Mouse (Mus musculus): Measurements from ENCODE around the gene Ank2. TPM values are rescaled to one million over a fixed set of nuclear protein-coding genes. Genes with fewer than 3 reads are reported as not detected.
A peak's percentile ranks its signal among the peaks of the same experiment; 100 is the strongest.
"Not testable (repeated sequence)": the region's sequence is repeated elsewhere in the genome, so short reads cannot be mapped to it uniquely, and the experiment has no call there.

The Ank2 gene
- total RNA-seq, 2 experiments from 2014 or later = 847 to 969 TPM

DNA sequence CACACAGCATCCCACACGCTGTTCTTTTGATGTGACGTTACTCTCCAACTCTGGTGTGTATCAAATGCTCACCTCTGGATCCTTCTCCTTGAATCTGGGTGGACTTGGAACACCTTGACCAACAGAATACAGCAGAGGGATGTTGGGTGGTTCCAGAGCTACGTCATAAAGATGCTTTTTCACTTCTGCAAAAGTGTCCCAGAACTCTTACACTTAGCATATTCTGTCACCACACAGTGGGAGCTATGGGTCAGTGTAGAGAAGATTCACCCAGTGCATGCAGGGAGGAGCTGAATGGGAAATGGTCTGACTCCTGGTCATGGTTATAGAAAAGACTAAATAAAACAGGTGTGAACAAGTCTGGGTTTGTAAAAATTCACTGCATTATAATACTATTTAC, 6.5 kb downstream of the Ank2 start:
- DNase-seq (ENCODE audit: low spot score in 2 of 2) = no peak
- intact Hi-C loops (cut with DNase I) = no loop called here

DNA sequence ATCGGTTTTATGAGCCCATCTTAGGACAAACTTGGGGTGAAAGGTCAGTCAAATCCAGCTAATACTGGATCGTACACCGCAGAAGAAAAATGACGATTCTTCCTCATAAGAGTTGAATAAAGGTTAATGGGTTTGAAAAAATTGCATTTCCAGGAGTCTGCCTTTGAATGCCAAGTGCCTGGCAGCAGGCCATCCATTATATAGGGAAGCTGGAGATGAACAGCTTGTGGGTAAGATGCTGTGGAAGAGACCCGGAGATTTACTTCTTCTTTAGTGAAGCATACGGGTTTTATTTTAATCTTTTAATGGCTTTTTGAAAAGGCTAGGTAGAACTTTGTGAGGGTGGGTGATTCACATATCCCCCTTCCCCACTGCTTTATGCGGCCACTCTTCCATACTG, 11.8 kb downstream of the Ank2 start:
- DNase-seq (ENCODE audit: low spot score in 2 of 2) = no peak
- intact Hi-C loops (cut with DNase I) = no loop called here

- intact Hi-C loops (cut with DNase I) = no loop called here
- peak; percentile 33 to 38 for DNase-seq (ENCODE audit: low spot score in 2 of 2)
Observed at GRCm38 (mm10) chr3:127485174-127485573, 14.0 kb downstream of the Ank2 start.

GRCm38 (mm10) chr3:127481658-127482057, 17.5 kb downstream of the Ank2 start:
- intact Hi-C loops (cut with DNase I) = no loop called here

GRCm38 (mm10) chr3:127480369-127480768, 18.8 kb downstream of the Ank2 start:
- DNase-seq (ENCODE audit: low spot score in 2 of 2); intact Hi-C loops (cut with DNase I): not testable (repeated sequence)

More at GRCm38 (mm10) chr3:127481658-127482057, 17.5 kb downstream of the Ank2 start:
- no peak for DNase-seq (ENCODE audit: low spot score in 2 of 2)

DNA sequence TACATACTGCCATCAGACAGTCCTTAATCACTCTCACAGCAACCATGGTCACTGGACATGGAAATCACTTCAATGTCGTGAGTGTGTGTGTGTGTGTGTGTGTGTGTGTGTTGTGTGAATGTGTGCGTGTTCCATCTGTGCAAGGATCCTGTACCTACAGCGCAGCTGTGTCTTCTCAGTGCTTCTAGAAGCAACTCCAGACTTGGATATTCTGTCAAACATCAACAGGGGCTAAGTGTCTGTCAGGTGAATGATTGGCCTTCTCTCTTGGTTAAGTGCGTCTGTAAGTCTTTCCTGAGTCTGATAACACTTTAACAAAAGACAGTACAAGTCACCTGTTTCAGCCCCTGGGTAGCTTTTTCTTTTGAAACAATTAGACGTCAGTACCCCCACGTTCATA, 25.0 kb downstream of the Ank2 start:
- intact Hi-C loops (cut with DNase I) = no loop called here
- no peak for DNase-seq (ENCODE audit: low spot score in 2 of 2)

DNA sequence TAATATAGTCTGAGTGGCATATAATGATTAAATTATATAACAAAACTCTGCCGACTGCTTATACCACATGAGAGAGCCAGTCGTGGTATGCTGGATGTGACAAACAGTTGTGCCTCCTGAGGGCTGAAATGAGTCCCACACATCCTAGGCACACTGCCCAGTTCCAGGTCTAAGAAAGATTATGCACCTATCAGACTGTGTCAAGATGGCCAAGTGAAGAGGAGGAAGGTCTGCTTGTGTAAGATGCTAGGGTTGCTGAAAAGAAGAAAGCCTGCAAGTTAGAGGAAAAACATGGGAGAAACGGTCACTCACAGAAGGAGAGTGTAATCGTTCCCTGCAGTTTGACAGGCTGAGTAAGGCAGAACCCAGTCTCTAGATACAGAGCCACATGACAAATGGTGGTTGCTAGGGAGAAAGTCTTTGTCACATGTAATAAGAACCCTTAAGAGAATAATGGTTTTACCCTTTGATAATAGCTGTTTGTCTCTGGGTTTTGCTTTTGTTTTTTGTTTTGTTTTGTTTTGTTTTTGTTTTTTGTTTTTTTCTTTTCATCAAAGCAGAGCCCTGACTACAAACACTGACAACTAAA, 29.9 kb downstream of the Ank2 start:
- intact Hi-C loops (cut with DNase I) = no loop called here
- no peak for DNase-seq (ENCODE audit: low spot score in 2 of 2)

- intact Hi-C loops (cut with DNase I) = no loop called here
- DNase-seq (ENCODE audit: low spot score in 2 of 2) = no peak
Observed at GRCm38 (mm10) chr3:127468569-127468968, 30.6 kb downstream of the Ank2 start.

- intact Hi-C loops (cut with DNase I) = no loop called here
- no peak for DNase-seq (ENCODE audit: low spot score in 2 of 2)
Observed at GRCm38 (mm10) chr3:127463816-127464480, 35.2 kb downstream of the Ank2 start.

DNA sequence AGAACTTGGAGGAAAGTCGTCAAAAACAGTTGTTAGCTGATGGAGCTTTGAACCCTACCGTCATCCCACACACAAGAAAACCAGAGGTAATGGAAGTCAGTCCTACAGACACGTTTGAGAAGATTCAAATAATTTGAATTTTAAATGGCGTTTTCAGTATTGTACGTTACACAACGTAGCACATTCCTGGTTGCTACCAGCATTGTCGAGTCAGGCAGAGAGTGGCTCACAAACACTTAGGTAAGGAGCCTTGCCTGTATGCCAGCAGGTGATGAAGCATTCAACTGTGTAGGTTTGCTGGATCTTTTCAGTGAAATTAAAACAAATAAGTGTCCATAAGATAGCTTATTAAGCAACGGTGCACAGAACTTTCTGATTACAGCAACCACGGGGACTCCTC, 36.0 kb downstream of the Ank2 start:
- intact Hi-C loops (cut with DNase I) = no loop called here
- no peak for DNase-seq (ENCODE audit: low spot score in 2 of 2)

DNA sequence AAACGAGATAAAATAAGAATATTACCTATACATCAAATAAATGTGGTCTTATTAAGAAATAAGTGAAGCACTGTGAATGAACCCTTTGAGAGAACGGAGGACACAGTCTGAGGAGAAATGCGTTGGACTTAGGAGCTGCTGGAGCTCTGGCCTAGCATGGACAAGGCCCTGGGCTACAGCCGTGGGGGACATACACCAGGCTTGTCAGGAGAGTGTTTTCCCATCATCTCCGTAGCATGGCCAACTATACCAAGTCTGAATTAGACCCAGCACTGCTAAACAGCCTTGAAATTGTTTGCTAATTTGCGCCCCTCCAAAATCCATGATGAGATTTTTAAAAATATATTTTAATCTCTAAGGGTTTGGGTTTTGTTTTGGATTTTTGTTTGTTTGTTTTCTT, 36.7 kb downstream of the Ank2 start:
- intact Hi-C loops (cut with DNase I) = no loop called here
- no peak for DNase-seq (ENCODE audit: low spot score in 2 of 2)

DNA sequence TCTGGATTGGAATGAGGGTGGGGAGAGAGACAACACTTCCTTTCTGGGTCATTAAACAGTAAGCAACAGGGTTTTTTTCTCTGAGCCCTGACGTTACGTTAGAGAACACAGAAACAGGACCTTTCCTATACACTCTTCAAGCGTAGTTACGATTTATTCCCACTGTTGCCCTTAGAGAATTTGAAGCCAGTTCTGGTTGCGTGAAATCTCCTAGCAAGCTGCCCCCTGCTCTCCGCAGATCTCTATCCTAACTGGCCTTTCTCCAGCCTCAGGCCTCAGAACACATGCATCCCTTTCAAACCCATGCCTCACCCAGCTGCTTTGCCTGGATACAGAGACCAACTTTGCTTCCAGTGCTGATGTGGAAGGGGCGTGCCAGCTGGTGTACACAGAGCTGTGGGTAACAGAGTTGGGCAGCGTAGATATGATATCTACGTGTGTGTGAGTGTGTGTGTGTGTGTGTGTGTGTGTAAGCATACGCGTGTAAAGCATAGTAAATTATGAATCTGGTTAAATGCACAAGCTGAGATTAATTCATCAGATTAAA, 38.2 kb downstream of the Ank2 start:
- intact Hi-C loops (cut with DNase I) = no loop called here
- DNase-seq (ENCODE audit: low spot score in 2 of 2) = no peak

DNA sequence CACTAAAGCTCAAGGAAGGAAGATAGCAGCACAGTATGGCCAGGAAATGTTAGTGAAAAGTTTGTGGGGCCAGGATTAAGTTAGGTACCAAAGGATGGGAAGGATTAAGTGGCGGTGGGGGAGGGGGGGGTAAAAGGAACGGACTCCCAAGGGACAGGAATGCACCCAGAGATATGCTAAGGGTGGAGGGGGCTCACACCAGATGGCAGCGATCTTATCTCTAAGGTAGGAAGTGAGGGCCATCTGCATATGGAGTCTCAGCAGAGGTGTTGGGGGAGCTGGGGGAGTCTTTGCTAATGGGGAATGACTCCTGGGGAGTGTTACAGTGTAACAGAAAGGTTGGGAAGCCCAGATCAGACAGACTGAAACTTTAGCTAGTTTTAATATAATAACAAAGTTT, 39.3 kb downstream of the Ank2 start:
- no peak for DNase-seq (ENCODE audit: low spot score in 2 of 2)
- intact Hi-C loops (cut with DNase I) = loop anchor here (10.0 kb wide), 1 partner anchor 305 kb away; no protein-coding TSS in a partner anchor

DNA sequence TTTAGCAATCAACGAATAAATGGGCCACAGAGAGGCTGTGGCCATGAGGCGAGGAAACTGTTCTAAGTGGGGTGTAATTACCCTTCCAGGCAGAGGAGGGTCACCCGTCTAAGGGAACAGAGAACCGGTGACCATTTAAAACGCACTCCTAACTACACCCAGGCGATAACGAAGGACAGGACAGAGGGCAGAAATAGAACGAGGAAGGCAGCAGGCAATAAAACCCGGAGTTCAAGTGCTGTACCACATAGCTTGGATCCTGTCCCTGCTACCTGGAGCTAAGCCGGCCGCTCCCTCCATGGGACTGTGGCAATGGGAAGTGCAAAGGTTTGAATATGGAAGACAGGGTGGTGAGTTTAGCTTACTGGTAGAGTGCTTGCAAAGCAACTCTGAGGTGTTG, 40.2 kb downstream of the Ank2 start:
- DNase-seq (ENCODE audit: low spot score in 2 of 2) = no peak
- intact Hi-C loops (cut with DNase I) = loop anchor here (10.0 kb wide), 1 partner anchor 306 kb away; no protein-coding TSS in a partner anchor

DNA sequence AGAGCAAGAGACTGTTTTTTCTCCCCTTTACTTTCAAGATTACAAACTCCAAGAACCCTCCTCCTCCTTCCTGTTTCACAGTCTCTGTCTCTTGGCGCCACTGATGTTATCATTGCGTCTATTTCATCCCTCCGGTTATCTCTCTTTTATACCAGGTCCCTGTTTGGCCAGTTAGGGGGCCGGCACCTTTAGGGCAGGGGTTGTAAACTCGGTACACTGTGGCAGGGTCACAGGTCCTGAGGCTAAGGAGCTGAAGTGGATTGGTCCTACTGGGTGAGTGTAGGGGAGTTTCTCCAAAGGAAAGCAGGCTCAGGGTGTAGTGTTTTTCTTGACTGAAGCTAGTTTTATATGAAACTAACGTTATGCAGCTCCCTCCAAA, 40.7 kb downstream of the Ank2 start:
- intact Hi-C loops (cut with DNase I) = loop anchor here (10.0 kb wide), 1 partner anchor 306 kb away; no protein-coding TSS in a partner anchor
- no peak for DNase-seq (ENCODE audit: low spot score in 2 of 2)

- intact Hi-C loops (cut with DNase I) = loop anchor here (10.0 kb wide), 1 partner anchor 307 kb away; no protein-coding TSS in a partner anchor
- DNase-seq (ENCODE audit: low spot score in 2 of 2) = no peak
Observed at GRCm38 (mm10) chr3:127457761-127458419, 41.3 kb downstream of the Ank2 start.

GRCm38 (mm10) chr3:127453738-127454137, 45.4 kb downstream of the Ank2 start:
- intact Hi-C loops (cut with DNase I) = loop anchor here (5.0 to 10.0 kb wide), 2 partner anchors 99 to 311 kb away; partner anchors contain the start of genes Larp7 and Zgrf1
- no peak for DNase-seq (ENCODE audit: low spot score in 2 of 2)

- intact Hi-C loops (cut with DNase I) = loop anchor here (5.0 to 10.0 kb wide), 2 partner anchors 99 to 312 kb away; partner anchors contain the start of genes Larp7 and Zgrf1
- DNase-seq (ENCODE audit: low spot score in 2 of 2) = no peak
Observed at GRCm38 (mm10) chr3:127453254-127453653, 45.9 kb downstream of the Ank2 start.

DNA sequence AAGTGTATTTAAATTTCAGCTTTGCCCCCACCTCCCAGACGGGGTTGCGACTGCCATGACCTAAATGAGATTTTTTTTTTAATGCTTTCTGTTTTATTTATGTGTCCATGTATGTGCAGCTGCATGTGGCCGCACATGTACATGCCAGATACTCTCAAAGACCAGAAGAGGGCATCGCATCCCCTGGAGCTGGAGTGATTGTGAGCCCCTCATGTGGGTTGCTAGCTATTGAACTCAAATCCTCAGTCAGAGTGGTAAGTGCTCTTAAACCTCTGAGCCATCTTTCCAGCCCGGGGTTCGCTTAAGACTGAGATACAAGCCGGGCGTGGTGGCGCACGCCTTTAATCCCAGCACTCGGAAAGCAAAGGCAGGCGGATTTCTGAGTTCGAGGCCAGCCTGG, 46.9 kb downstream of the Ank2 start:
- intact Hi-C loops (cut with DNase I) = loop anchor here (5.0 to 10.0 kb wide), 2 partner anchors 100 to 313 kb away; partner anchors contain the start of genes Larp7 and Zgrf1
- no peak for DNase-seq (ENCODE audit: low spot score in 2 of 2)

DNA sequence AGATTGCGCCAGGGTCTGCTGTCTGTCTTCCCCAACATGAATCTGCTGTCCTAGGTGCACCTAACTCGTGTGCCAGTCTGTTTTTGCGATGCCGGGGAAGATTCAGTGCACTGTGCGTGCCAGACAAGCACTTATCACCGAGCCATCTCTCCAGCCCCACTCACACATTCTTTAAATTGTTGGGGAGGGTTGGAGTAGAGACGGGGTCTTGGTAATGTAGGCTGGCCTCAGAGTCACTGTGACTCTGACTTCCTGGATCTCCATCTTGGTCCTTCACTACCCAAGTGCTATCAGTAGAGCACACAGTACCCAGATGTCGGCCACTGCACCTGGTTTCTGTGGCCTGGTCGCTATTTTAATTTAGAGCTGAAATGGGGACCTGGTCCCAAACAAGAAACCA, 47.4 kb downstream of the Ank2 start:
- no peak for DNase-seq (ENCODE audit: low spot score in 2 of 2)
- intact Hi-C loops (cut with DNase I) = loop anchor here (5.0 to 10.0 kb wide), 2 partner anchors 101 to 313 kb away; partner anchors contain the start of genes Larp7 and Zgrf1

Measured in left cerebral cortex, postnatal 36 days (tissue).